Mouse (Mus musculus): Measurements from ENCODE around the gene Tmem254b.
"Not testable (repeated sequence)": the region's sequence is repeated elsewhere in the genome, so short reads cannot be mapped to it uniquely, and the experiment has no call there.

GRCm38 (mm10) chr14:26156032-26156431, 50.8 kb downstream of the Tmem254b start:
- TF ChIP-seq CTCF (conservative IDR thresholded peaks at IDR 0.05; ENCODE audit: low read length); NANOG (IDR thresholded peaks at IDR 0.05; ENCODE audit: borderline replicate concordance, low read length); POU5F1 (IDR thresholded peaks at IDR 0.05; ENCODE audit: borderline replicate concordance, low read length): not testable (repeated sequence)

All from E14TG2a.4 (cell line).